Mouse (Mus musculus): ENCODE measurements at regions not wholly inside any gene's neighbourhood (a gene's known extent, or its start where the extent isn't known, plus 50 kb on each side); places are given as distances from the start of the nearest gene placed in this dataset.

- Histone ChIP-seq H3K9ac (ENCODE audit: low read length) (no peak overlapping the region), H3K4me3 (ENCODE audit: low read depth, low read length) (no peak overlapping the region), H3K4me2 (ENCODE audit: low read depth, severe bottlenecking) (no peak overlapping the region), H3K36me3 (ENCODE audit: control insufficient read depth, insufficient read depth, low read length) (no peaks in the 10 kb centered on the region), H3K27me3 (ENCODE audit: control insufficient read depth, insufficient read depth, low read length) (no peaks in the 10 kb centered on the region), H3K4me1 (ENCODE audit: control insufficient read depth, insufficient read depth, low read length) (no peaks in the 10 kb centered on the region), H3K27ac (replicated peaks; ENCODE audit: low read depth, low read length) (no peak overlapping the region), H3K9me3 (ENCODE audit: control insufficient read depth, low read length) (no peaks in the 10 kb centered on the region)
- DNase-seq (ENCODE audit: low spot score) (no peak), ATAC-seq (ENCODE audit: insufficient number of reproducible peaks, low FRiP score, low TSS enrichment, low read depth) (no peak)
- WGBS: 79% methylated on average over 6 of the region's 6 CpGs
Observed at GRCm38 (mm10) chr14:67143826-67144225, 1134.8 kb upstream of the Gulo start.

DNA sequence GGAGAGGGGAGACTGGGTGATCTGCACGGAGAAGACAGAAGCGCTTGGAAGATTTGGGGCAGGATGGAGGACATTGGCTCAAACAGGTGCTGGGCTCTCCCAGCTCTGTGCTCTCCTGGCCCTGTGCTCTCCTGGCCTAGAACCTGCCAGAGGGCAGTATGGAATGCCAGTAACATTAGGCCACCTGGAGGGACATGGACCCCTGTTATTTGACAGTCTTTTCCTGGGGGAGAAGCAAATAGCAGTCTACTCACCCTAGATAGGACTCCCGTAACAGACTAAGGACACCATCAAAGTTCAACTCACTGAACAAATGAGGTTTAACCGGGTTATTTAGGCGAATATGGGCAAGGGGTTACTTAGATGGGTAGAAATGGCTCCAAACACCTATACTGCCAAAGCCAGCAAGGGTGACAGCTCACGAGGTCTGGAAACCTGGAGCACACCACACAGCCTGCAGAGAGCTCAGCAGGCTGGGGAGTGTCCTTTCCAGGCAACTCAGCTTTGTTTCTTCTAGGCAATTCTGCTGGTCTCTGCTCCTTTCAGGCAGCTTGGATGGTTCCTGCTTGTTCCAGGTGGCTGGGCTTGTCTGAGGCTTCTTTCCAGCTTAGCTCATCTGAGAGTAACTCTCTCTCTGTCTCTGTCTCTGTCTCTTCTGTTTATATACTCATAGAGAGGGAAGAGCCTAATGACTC lies 1133.7 kb upstream of the Gulo start:
- Histone ChIP-seq H3K27ac (replicated peaks; ENCODE audit: low read depth, low read length) (no peak overlapping the region), H3K4me3 (ENCODE audit: low read depth, low read length) (no peak overlapping the region), H3K27me3 (ENCODE audit: control insufficient read depth, insufficient read depth, low read length) (no peaks in the 10 kb centered on the region), H3K36me3 (ENCODE audit: control insufficient read depth, insufficient read depth, low read length) (no peaks in the 10 kb centered on the region), H3K4me2 (ENCODE audit: low read depth, severe bottlenecking) (no peak overlapping the region), H3K9ac (ENCODE audit: low read length) (no peak overlapping the region), H3K4me1 (ENCODE audit: control insufficient read depth, insufficient read depth, low read length) (no peaks in the 10 kb centered on the region), H3K9me3 (ENCODE audit: control insufficient read depth, low read length) (no peaks in the 10 kb centered on the region)
- ATAC-seq (ENCODE audit: insufficient number of reproducible peaks, low FRiP score, low TSS enrichment, low read depth): no peak
- no peak for DNase-seq (ENCODE audit: low spot score)
- WGBS: 79% methylated on average over 6 of the region's 6 CpGs

- Histone ChIP-seq H3K9me3 (ENCODE audit: control insufficient read depth, low read length) (no peaks in the 10 kb centered on the region), H3K27me3 (ENCODE audit: control insufficient read depth, insufficient read depth, low read length) (no peaks in the 10 kb centered on the region), H3K27ac (replicated peaks; ENCODE audit: low read depth, low read length) (no peak overlapping the region), H3K4me3 (ENCODE audit: low read depth, low read length) (no peak overlapping the region), H3K4me2 (ENCODE audit: low read depth, severe bottlenecking) (no peak overlapping the region), H3K9ac (ENCODE audit: low read length) (no peak overlapping the region), H3K4me1 (ENCODE audit: control insufficient read depth, insufficient read depth, low read length) (no peaks in the 10 kb centered on the region), H3K36me3 (ENCODE audit: control insufficient read depth, insufficient read depth, low read length) (no peaks in the 10 kb centered on the region)
- WGBS: 15% methylated on average over 15 of the region's 15 CpGs
- DNase-seq (ENCODE audit: low spot score): no peak
- ATAC-seq (ENCODE audit: insufficient number of reproducible peaks, low FRiP score, low TSS enrichment, low read depth): no peak
Observed at GRCm38 (mm10) chr14:67141581-67142441, 1132.8 kb upstream of the Gulo start.

DNA sequence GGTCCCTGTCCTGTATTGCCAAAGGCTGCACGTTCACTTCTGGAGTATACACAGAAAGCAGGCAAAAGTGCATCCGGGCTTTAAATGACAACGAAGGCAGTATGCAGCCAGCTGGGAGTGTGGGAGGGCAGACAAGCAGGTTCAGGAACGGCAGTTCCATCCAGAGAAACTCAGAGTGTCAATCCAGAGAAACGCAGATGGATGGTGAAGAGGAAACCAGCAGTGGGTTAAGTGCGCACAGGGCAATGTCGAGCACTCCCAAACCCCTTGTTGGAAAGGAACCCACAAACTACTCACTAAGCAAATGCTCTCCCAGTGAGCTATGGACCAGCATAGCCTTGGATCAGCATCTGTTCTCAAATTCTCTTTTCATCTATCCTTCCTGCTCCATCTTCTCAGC lies 1132.1 kb upstream of the Gulo start:
- 67% methylated on average over 7 of the region's 7 CpGs for WGBS
- ATAC-seq (ENCODE audit: insufficient number of reproducible peaks, low FRiP score, low TSS enrichment, low read depth): no peak

GRCm38 (mm10) chr14:67139674-67140073 lies 1130.7 kb upstream of the Gulo start:
- Histone ChIP-seq H3K9ac (ENCODE audit: low read length) (no peak overlapping the region), H3K9me3 (ENCODE audit: control insufficient read depth, low read length) (no peaks in the 10 kb centered on the region), H3K27ac (replicated peaks; ENCODE audit: low read depth, low read length) (no peak overlapping the region), H3K27me3 (ENCODE audit: control insufficient read depth, insufficient read depth, low read length) (no peaks in the 10 kb centered on the region), H3K4me1 (ENCODE audit: control insufficient read depth, insufficient read depth, low read length) (peaks cover 3% of the 10 kb centered on the region; the same call in 1 of the 2 replicates), H3K4me3 (ENCODE audit: low read depth, low read length) (no peak overlapping the region), H3K4me2 (ENCODE audit: low read depth, severe bottlenecking) (no peak overlapping the region), H3K36me3 (ENCODE audit: control insufficient read depth, insufficient read depth, low read length) (no peaks in the 10 kb centered on the region)
- no peak for DNase-seq (ENCODE audit: low spot score)
- no peak for ATAC-seq (ENCODE audit: insufficient number of reproducible peaks, low FRiP score, low TSS enrichment, low read depth)

More for the DNA sequence above, 1132.1 kb upstream of the Gulo start:
- Histone ChIP-seq H3K36me3 (ENCODE audit: control insufficient read depth, insufficient read depth, low read length) (no peaks in the 10 kb centered on the region), H3K27ac (replicated peaks; ENCODE audit: low read depth, low read length) (no peak overlapping the region), H3K4me3 (ENCODE audit: low read depth, low read length) (no peak overlapping the region), H3K4me1 (ENCODE audit: control insufficient read depth, insufficient read depth, low read length) (no peaks in the 10 kb centered on the region), H3K9me3 (ENCODE audit: control insufficient read depth, low read length) (no peaks in the 10 kb centered on the region), H3K27me3 (ENCODE audit: control insufficient read depth, insufficient read depth, low read length) (no peaks in the 10 kb centered on the region), H3K9ac (ENCODE audit: low read length) (no peak overlapping the region), H3K4me2 (ENCODE audit: low read depth, severe bottlenecking) (no peak overlapping the region)
- no peak for DNase-seq (ENCODE audit: low spot score)

DNA sequence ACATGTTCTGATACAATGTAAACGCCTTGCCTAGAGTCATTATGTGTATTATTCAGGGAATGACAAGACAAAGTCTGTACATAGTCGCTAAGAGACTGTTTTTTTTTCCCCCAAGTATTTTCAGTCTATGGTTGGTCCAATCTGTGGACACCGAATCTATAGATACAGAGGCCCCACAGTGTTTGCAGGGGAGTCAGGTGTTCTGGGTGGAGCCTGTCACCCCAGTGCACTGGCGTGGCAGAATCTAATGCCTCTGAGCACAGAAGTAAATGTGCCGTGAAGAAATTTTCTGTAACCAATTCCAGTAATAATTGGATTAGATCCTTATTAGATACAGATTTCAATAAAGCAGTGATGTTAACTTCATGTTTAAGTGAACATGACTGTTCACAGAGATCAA lies 1130.1 kb upstream of the Gulo start:
- ATAC-seq (ENCODE audit: insufficient number of reproducible peaks, low FRiP score, low TSS enrichment, low read depth) (no peak), DNase-seq (ENCODE audit: low spot score) (no peak)
- Histone ChIP-seq H3K27ac (replicated peaks; ENCODE audit: low read depth, low read length) (no peak overlapping the region), H3K4me1 (ENCODE audit: control insufficient read depth, insufficient read depth, low read length) (peaks cover 3% of the 10 kb centered on the region; the same call in 1 of the 2 replicates), H3K9me3 (ENCODE audit: control insufficient read depth, low read length) (no peaks in the 10 kb centered on the region), H3K27me3 (ENCODE audit: control insufficient read depth, insufficient read depth, low read length) (no peaks in the 10 kb centered on the region), H3K9ac (ENCODE audit: low read length) (no peak overlapping the region), H3K4me2 (ENCODE audit: low read depth, severe bottlenecking) (no peak overlapping the region), H3K36me3 (ENCODE audit: control insufficient read depth, insufficient read depth, low read length) (no peaks in the 10 kb centered on the region), H3K4me3 (ENCODE audit: low read depth, low read length) (no peak overlapping the region)
- 69% methylated on average over 5 of the region's 5 CpGs for WGBS

- 32% methylated on average over 2 of the region's 2 CpGs for WGBS
- Histone ChIP-seq H3K4me3 (ENCODE audit: low read depth, low read length) (no peak overlapping the region), H3K9ac (ENCODE audit: low read length) (no peak overlapping the region), H3K9me3 (ENCODE audit: control insufficient read depth, low read length) (no peaks in the 10 kb centered on the region), H3K4me1 (ENCODE audit: control insufficient read depth, insufficient read depth, low read length) (peaks cover 3% of the 10 kb centered on the region; the same call in 1 of the 2 replicates), H3K4me2 (ENCODE audit: low read depth, severe bottlenecking) (no peak overlapping the region), H3K36me3 (ENCODE audit: control insufficient read depth, insufficient read depth, low read length) (no peaks in the 10 kb centered on the region), H3K27ac (replicated peaks; ENCODE audit: low read depth, low read length) (no peak overlapping the region; the same call in 1 of the 2 replicates), H3K27me3 (ENCODE audit: control insufficient read depth, insufficient read depth, low read length) (no peaks in the 10 kb centered on the region)
- DNase-seq (ENCODE audit: low spot score) (no peak), ATAC-seq (ENCODE audit: insufficient number of reproducible peaks, low FRiP score, low TSS enrichment, low read depth) (no peak)
Observed at GRCm38 (mm10) chr14:67136141-67136498, 1127.1 kb upstream of the Gulo start.

GRCm38 (mm10) chr14:67135221-67136140 lies 1126.5 kb upstream of the Gulo start:
- Histone ChIP-seq H3K27ac (replicated peaks; ENCODE audit: low read depth, low read length) (peak overlapping the region; percentile 37; the same call in 1 of the 2 replicates), H3K9me3 (ENCODE audit: control insufficient read depth, low read length) (no peaks in the 10 kb centered on the region), H3K27me3 (ENCODE audit: control insufficient read depth, insufficient read depth, low read length) (no peaks in the 10 kb centered on the region), H3K36me3 (ENCODE audit: control insufficient read depth, insufficient read depth, low read length) (no peaks in the 10 kb centered on the region), H3K4me2 (ENCODE audit: low read depth, severe bottlenecking) (no peak overlapping the region), H3K4me3 (ENCODE audit: low read depth, low read length) (no peak overlapping the region), H3K9ac (ENCODE audit: low read length) (no peak overlapping the region), H3K4me1 (ENCODE audit: control insufficient read depth, insufficient read depth, low read length) (peaks cover 3% of the 10 kb centered on the region; the same call in 1 of the 2 replicates)
- 44% methylated on average over 18 of the region's 18 CpGs for WGBS
- DNase-seq (ENCODE audit: low spot score) (peak; percentile 38), ATAC-seq (ENCODE audit: insufficient number of reproducible peaks, low FRiP score, low TSS enrichment, low read depth) (peak; percentile 86)
